Mouse (Mus musculus) E14TG2a.4 (cell line): ENCODE results near the gene Gm20388.

Experiments used
- CTCF ChIP-seq: conservative IDR thresholded peaks from 2 replicates; pipeline ENCODE4 v1.5.1; 2014; ENCODE audit warnings: low read length
- POU5F1 ChIP-seq: IDR thresholded peaks from 2 replicates; pipeline ENCODE4 v1.6.1; 2014; ENCODE audit warnings: low read length, borderline replicate concordance

DNA sequence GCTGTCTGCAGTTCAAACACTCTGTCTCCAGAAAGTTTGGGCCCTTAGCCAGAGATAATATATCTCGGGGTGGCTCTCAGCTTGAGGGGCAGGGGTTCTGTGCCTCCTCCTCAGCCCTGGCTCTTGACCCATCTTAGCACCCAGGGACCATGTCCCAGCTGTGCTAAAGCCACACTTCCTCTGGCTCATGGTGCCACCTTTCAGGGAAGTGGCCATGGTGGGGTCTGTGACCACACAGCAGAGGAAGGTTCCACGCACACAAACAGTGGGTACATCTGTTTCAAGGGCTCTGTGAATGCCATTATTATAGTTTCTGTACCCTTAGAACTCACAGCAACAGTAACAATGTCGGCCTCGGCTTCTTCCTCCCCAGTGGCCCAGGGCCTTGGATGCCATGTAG lies 873.1 kb downstream of the Gm20388 start:
- TF ChIP-seq CTCF (no peak), POU5F1 (no peak)
